Mouse (Mus musculus) MEL (cell line): ENCODE results near the gene Ddit4. TPM values are rescaled to one million over a fixed set of nuclear protein-coding genes. Genes with fewer than 3 reads are reported as not detected.

Source experiments
- DNase-seq: peaks from one replicate; pipeline ENCODE4 v3.0.0; 2011; ENCODE audit warnings: low read depth, low spot score
- H3K27ac ChIP-seq: 2 replicates; pipeline ENCODE4 v1.5.1; 2012; ENCODE audit warnings: low read depth, mild to moderate bottlenecking, control low read depth, low read length, moderate library complexity; ENCODE audit not compliant: control insufficient read depth
- H3K27me3 ChIP-seq, 2 experiments: fragments of 150-350 bp in 1 of 2; sonication (generic) in 1 of 2; 2 replicates each; pipeline ENCODE4 v1.6.1; 2012; ENCODE audit warnings: low read length in 2 of 2, mild to moderate bottlenecking in 2 of 2, improper control_type of control experiment in 1 of 2, moderate library complexity in 1 of 2; ENCODE audit not compliant: insufficient read depth in 2 of 2, control insufficient read depth in 1 of 2
- H3K36me3 ChIP-seq, 2 experiments: 2 replicates each; pipeline ENCODE4 v1.6.1; 2012 to 2014; ENCODE audit warnings: low read length in 2 of 2, improper control_type of control experiment in 1 of 2, inconsistent platforms in 1 of 2, mild to moderate bottlenecking in 1 of 2; ENCODE audit not compliant: insufficient read depth in 2 of 2, control insufficient read depth in 1 of 2
- H3K4me1 ChIP-seq, 2 experiments: fragments of 150-350 bp in 1 of 2; sonication (generic) in 1 of 2; 2 replicates each; pipeline ENCODE4 v1.6.1; 2012; ENCODE audit warnings: low read length in 2 of 2, improper control_type of control experiment in 1 of 2, mild to moderate bottlenecking in 1 of 2; ENCODE audit not compliant: insufficient read depth in 2 of 2, control insufficient read depth in 1 of 2
- H3K4me3 ChIP-seq, 2 experiments: fragments of 150-350 bp in 1 of 2; sonication (generic) in 1 of 2; 2 replicates each; pipeline ENCODE4 v1.5.1; 2012; ENCODE audit warnings: low read depth in 2 of 2, low read length in 2 of 2, mild to moderate bottlenecking in 2 of 2, moderate library complexity in 2 of 2, control low read depth in 1 of 2, improper control_type of control experiment in 1 of 2; ENCODE audit not compliant: control insufficient read depth in 1 of 2, insufficient read depth in 1 of 2
- H3K79me2 ChIP-seq: 2 replicates; pipeline ENCODE4 v1.6.1; 2012; ENCODE audit warnings: mild to moderate bottlenecking, low read length, moderate library complexity; ENCODE audit not compliant: control insufficient read depth, poor library complexity, insufficient read depth
- H3K9ac ChIP-seq: 2 replicates; pipeline ENCODE4 v1.6.1; 2012; ENCODE audit warnings: low read depth, mild to moderate bottlenecking, control low read depth, low read length, moderate library complexity; ENCODE audit not compliant: control insufficient read depth, poor library complexity, severe bottlenecking
- H3K9me3 ChIP-seq: fragments of 150-350 bp; sonication (generic); replicated peaks from 2 replicates; pipeline ENCODE4 v1.6.1; 2012; ENCODE audit warnings: mild to moderate bottlenecking, low read length, improper control_type of control experiment, moderate library complexity; ENCODE audit not compliant: insufficient read depth
- BHLHE40 ChIP-seq: IDR thresholded peaks from 2 replicates; pipeline ENCODE4 v1.6.1; 2012; ENCODE audit warnings: low read depth, mild to moderate bottlenecking, inconsistent platforms, low read length, improper control_type of control experiment, borderline replicate concordance
- CHD1 ChIP-seq: IDR thresholded peaks from 2 replicates; pipeline ENCODE4 v1.6.1; 2012; ENCODE audit warnings: low read depth, mild to moderate bottlenecking, inconsistent platforms, low read length, improper control_type of control experiment
- CHD2 ChIP-seq: IDR thresholded peaks from 2 replicates; pipeline ENCODE4 v1.6.1; 2011; ENCODE audit warnings: low read length, improper control_type of control experiment
- CTCF ChIP-seq, 3 experiments: IDR thresholded peaks in 2 of 3; conservative IDR thresholded peaks in 1 of 3; 2 replicates each; pipeline ENCODE4 v1.5.1; 2011 to 2012; ENCODE audit warnings: low read length in 3 of 3, low read depth in 2 of 3, mild to moderate bottlenecking in 2 of 3, improper control_type of control experiment in 1 of 3, inconsistent platforms in 1 of 3, mixed read lengths in 1 of 3, moderate library complexity in 1 of 3; ENCODE audit not compliant: control insufficient read depth in 1 of 3, insufficient read depth in 1 of 3, poor library complexity in 1 of 3, severe bottlenecking in 1 of 3
- E2F4 ChIP-seq: IDR thresholded peaks from 2 replicates; pipeline ENCODE4 v1.6.1; 2011; ENCODE audit warnings: low read depth, low read length, improper control_type of control experiment, borderline replicate concordance
- EP300 ChIP-seq, 2 experiments: IDR thresholded peaks; 2 replicates each; pipeline ENCODE4 v1.6.1; 2011; ENCODE audit warnings: improper control_type of control experiment in 2 of 2, low read length in 2 of 2, low read depth in 1 of 2, mild to moderate bottlenecking in 1 of 2
- ETS1 ChIP-seq: IDR thresholded peaks from 2 replicates; pipeline ENCODE4 v1.6.1; 2012; ENCODE audit warnings: low read depth, mild to moderate bottlenecking, inconsistent platforms, low read length, improper control_type of control experiment, moderate library complexity
- GABPA ChIP-seq: IDR thresholded peaks from 2 replicates; pipeline ENCODE4 v1.6.1; 2012; ENCODE audit warnings: low read depth, mild to moderate bottlenecking, inconsistent platforms, low read length, improper control_type of control experiment, moderate library complexity
- GATA1 ChIP-seq: IDR thresholded peaks from 2 replicates; pipeline ENCODE4 v1.6.1; 2011; ENCODE audit warnings: low read depth, low read length, improper control_type of control experiment
- HCFC1 ChIP-seq: IDR thresholded peaks from 2 replicates; pipeline ENCODE4 v1.6.1; 2012; ENCODE audit warnings: low read depth, mild to moderate bottlenecking, inconsistent platforms, low read length, improper control_type of control experiment, moderate library complexity
- JUND ChIP-seq: IDR thresholded peaks from 2 replicates; pipeline ENCODE4 v1.6.1; 2011; ENCODE audit warnings: low read depth, mild to moderate bottlenecking, improper control_type of control experiment, low read length
- MAFK ChIP-seq: IDR thresholded peaks from 2 replicates; pipeline ENCODE4 v1.6.1; 2011; ENCODE audit warnings: low read depth, mild to moderate bottlenecking, low read length, improper control_type of control experiment, borderline replicate concordance
- MAX ChIP-seq: IDR thresholded peaks from 2 replicates; pipeline ENCODE4 v1.6.1; 2011; ENCODE audit warnings: low read length, improper control_type of control experiment
- MAZ ChIP-seq: IDR thresholded peaks from 2 replicates; pipeline ENCODE4 v1.6.1; 2012; ENCODE audit warnings: low read depth, mild to moderate bottlenecking, inconsistent platforms, low read length, improper control_type of control experiment
- MYB ChIP-seq: IDR thresholded peaks from 2 replicates; pipeline ENCODE4 v1.6.1; 2011; ENCODE audit warnings: mild to moderate bottlenecking, low read depth, low read length, improper control_type of control experiment
- MYC ChIP-seq: IDR thresholded peaks from 2 replicates; pipeline ENCODE4 v1.6.1; 2011; ENCODE audit warnings: low read depth, mild to moderate bottlenecking, low read length, improper control_type of control experiment, moderate library complexity
- NELFE ChIP-seq: IDR thresholded peaks from 2 replicates; pipeline ENCODE4 v1.6.1; 2011; ENCODE audit warnings: low read depth, low read length, improper control_type of control experiment
- NRF1 ChIP-seq: IDR thresholded peaks from 2 replicates; pipeline ENCODE4 v1.6.1; 2014; ENCODE audit warnings: low read depth, mild to moderate bottlenecking, inconsistent platforms, low read length, improper control_type of control experiment, moderate library complexity; ENCODE audit not compliant: poor library complexity, insufficient read depth, severe bottlenecking
- POLR2A ChIP-seq, 2 experiments: IDR thresholded peaks; 2 replicates each; pipeline ENCODE4 v1.6.1; 2011 to 2012; ENCODE audit warnings: low read length in 2 of 2, mild to moderate bottlenecking in 2 of 2, control low read depth in 1 of 2, improper control_type of control experiment in 1 of 2, low read depth in 1 of 2, moderate library complexity in 1 of 2; ENCODE audit not compliant: control insufficient read depth in 1 of 2, insufficient read depth in 1 of 2, poor library complexity in 1 of 2
- POLR2AphosphoS2 ChIP-seq: IDR thresholded peaks from 2 replicates; pipeline ENCODE4 v1.6.1; 2011; ENCODE audit warnings: low read length, improper control_type of control experiment
- RAD21 ChIP-seq: IDR thresholded peaks from 2 replicates; pipeline ENCODE4 v1.6.1; 2011; ENCODE audit warnings: mild to moderate bottlenecking, low read depth, low read length, improper control_type of control experiment
- RCOR1 ChIP-seq: IDR thresholded peaks from 2 replicates; pipeline ENCODE4 v1.6.1; 2012; ENCODE audit warnings: low read depth, mild to moderate bottlenecking, inconsistent platforms, low read length, improper control_type of control experiment
- SIN3A ChIP-seq: IDR thresholded peaks from 2 replicates; pipeline ENCODE4 v1.6.1; 2012; ENCODE audit warnings: low read length, improper control_type of control experiment, inconsistent platforms
- SMC3 ChIP-seq: IDR thresholded peaks from 2 replicates; pipeline ENCODE4 v1.6.1; 2011; ENCODE audit warnings: low read depth, low read length, improper control_type of control experiment
- TBP ChIP-seq: IDR thresholded peaks from 2 replicates; pipeline ENCODE4 v1.8.0; 2011; ENCODE audit warnings: low read depth, low read length, improper control_type of control experiment
- TCF12 ChIP-seq: IDR thresholded peaks from 2 replicates; pipeline ENCODE4 v1.6.1; 2014; ENCODE audit warnings: low read depth, mild to moderate bottlenecking, inconsistent platforms, low read length, improper control_type of control experiment, moderate library complexity
- UBTF ChIP-seq: IDR thresholded peaks from 2 replicates; pipeline ENCODE4 v1.6.1; 2012; ENCODE audit warnings: low read depth, mild to moderate bottlenecking, inconsistent platforms, low read length, improper control_type of control experiment, moderate library complexity, borderline replicate concordance; ENCODE audit not compliant: insufficient read depth
- ZC3H11A ChIP-seq: IDR thresholded peaks from 2 replicates; pipeline ENCODE4 v1.6.1; 2012; ENCODE audit warnings: low read depth, mild to moderate bottlenecking, inconsistent platforms, low read length, improper control_type of control experiment
- ZKSCAN1 ChIP-seq: IDR thresholded peaks from 2 replicates; pipeline ENCODE4 v1.6.1; 2012; ENCODE audit warnings: low read depth, mild to moderate bottlenecking, inconsistent platforms, low read length, improper control_type of control experiment, moderate library complexity
- ZNF384 ChIP-seq: IDR thresholded peaks from 2 replicates; pipeline ENCODE4 v1.6.1; 2012; ENCODE audit warnings: low read depth, mild to moderate bottlenecking, inconsistent platforms, low read length, improper control_type of control experiment
- polyA plus RNA-seq, 2 experiments: library from polyadenylated mRNA; stranded (reverse) in 1 of 2; unstranded in 1 of 2; fragments of >175 nt in 1 of 2; fragments of >200 nt in 1 of 2; gene quantifications; 2 replicates each; pipeline versions ENCODE4 v1.2.1 to v1.2.4; 2012; ENCODE audit warnings: low replicate concordance in 2 of 2, low read depth in 1 of 2; ENCODE audit not compliant: insufficient read length in 2 of 2, insufficient read depth in 1 of 2, missing spikeins in 1 of 2
- total RNA-seq: library from RNA; depleted of rRNA; stranded (reverse); fragments of 300-350 nt; gene quantifications from 2 replicates; pipeline ENCODE4 v1.2.3, GENCODE M21; 2012

The Ddit4 gene
- total and polyA plus RNA-seq, 3 experiments = 2.6 to 11.6 TPM; not detected in 1

DNA sequence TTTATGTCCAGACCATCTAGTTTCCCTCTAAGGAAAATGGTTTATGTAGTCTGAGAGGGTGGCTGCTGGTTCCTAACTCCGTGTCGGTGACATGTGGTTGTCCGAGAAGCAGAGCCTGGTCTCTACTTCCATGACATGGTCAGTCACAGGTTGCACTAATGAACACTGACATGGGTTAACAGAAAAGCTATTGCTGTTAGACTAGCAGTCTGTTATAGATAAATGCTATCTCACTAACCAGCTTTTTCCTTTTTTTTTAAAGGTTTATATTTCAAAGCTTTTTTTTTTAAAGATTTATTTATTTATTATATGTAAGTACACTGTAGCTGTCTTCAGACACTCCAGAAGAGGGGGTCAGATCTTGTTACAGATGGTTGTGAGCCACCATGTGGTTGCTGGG is 47.4 kb upstream of the Ddit4 start (continued):
- TF ChIP-seq MYB = 0 out of 2 replicates have a peak, but pooled peaks have one; percentile 28

DNA sequence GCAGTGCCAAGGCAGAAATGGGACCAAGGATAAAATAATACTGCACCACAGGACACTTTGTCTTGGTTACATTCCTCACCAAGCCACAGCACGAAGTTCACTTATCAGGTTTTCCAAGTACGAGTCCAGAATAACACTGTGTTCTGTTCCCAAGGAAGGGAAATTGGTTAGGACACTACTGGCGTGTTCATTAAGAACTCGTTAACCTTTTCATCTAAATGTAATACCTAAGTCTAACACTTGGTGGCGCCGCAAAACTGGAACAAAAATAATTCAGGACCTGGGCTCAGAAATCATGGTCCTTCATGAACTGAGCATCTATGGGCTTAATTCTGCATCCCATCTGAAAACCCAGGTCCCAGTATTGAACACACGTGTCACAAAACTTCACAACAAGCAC is 46.0 kb upstream of the Ddit4 start:
- Histone ChIP-seq H3K9ac (no peak overlapping the region), H3K4me1 (peaks cover 7 to 13% of the 10 kb centered on the region in 2 experiments), H3K9me3 (no peaks in the 10 kb centered on the region), H3K27me3 (no peaks in the 10 kb centered on the region), H3K79me2 (peaks cover 16% of the 10 kb centered on the region), H3K36me3 (peaks cover 6 to 30% of the 10 kb centered on the region in 2 experiments; a peak in 3 of 4 replicates), H3K4me3 (no peak overlapping the region), H3K27ac (no peak overlapping the region)
- no peak for TF ChIP-seq ZNF384
- peak; percentile 40; the same call in 1 of the 2 replicates for TF ChIP-seq ZC3H11A
- no peak for TF ChIP-seq E2F4
- no peak for TF ChIP-seq UBTF
- TF ChIP-seq MYB = no peak
- TF ChIP-seq NELFE = no peak
- no peak for TF ChIP-seq BHLHE40
- TF ChIP-seq ETS1 = no peak
- no peak for TF ChIP-seq ZKSCAN1
- no peak for TF ChIP-seq SIN3A
- no peak for TF ChIP-seq MAX
- no peak for TF ChIP-seq POLR2A (IDR thresholded peaks at IDR 0.05; ENCODE audit: control insufficient read depth in 1 of 2, insufficient read depth in 1 of 2, low read depth in 1 of 2, low read length in 2 of 2, poor library complexity in 1 of 2)
- no peak for TF ChIP-seq MAFK
- no peak for TF ChIP-seq JUND
- no peak for TF ChIP-seq MAZ
- TF ChIP-seq SMC3 = peak; percentile 55
- TF ChIP-seq CTCF (IDR thresholded peaks at IDR 0.05 in 2 of 3, conservative IDR thresholded peaks at IDR 0.05 in 1 of 3; ENCODE audit: control insufficient read depth in 1 of 3, insufficient read depth in 1 of 3, low read depth in 2 of 3, low read length in 3 of 3, poor library complexity in 1 of 3, severe bottlenecking in 1 of 3) = peak in 2 of 3 experiments; percentile 72 to 75; a peak in 4 of 6 replicates
- TF ChIP-seq RAD21 = peak; percentile 67
- TF ChIP-seq TCF12 = no peak
- TF ChIP-seq GATA1 = no peak
- TF ChIP-seq CHD1 = no peak
- TF ChIP-seq CHD2 = no peak
- TF ChIP-seq GABPA = no peak
- no peak for TF ChIP-seq MYC
- TF ChIP-seq EP300 (IDR thresholded peaks at IDR 0.05; ENCODE audit: low read depth in 1 of 2, low read length in 2 of 2) = no peak
- TF ChIP-seq POLR2AphosphoS2 = no peak
- no peak for TF ChIP-seq RCOR1
- no peak for TF ChIP-seq NRF1
- TF ChIP-seq TBP = no peak
- TF ChIP-seq HCFC1 = no peak
- DNase-seq = peak; percentile 82
